Mouse (Mus musculus) embryonic fibroblast, embryonic 13.5 days (primary cell): ENCODE measurements around the gene Vac14.

Experiments used
- CTCF ChIP-seq: IDR thresholded peaks from 2 replicates; pipeline ENCODE4 v1.5.1; 2011; ENCODE audit warnings: mild to moderate bottlenecking, control low read depth, low read length, moderate library complexity, borderline replicate concordance; ENCODE audit not compliant: insufficient read depth
- POLR2A ChIP-seq: IDR thresholded peaks from 2 replicates; pipeline ENCODE4 v1.6.1; 2011; ENCODE audit warnings: low read depth, mild to moderate bottlenecking, control low read depth, low read length, moderate library complexity

DNA sequence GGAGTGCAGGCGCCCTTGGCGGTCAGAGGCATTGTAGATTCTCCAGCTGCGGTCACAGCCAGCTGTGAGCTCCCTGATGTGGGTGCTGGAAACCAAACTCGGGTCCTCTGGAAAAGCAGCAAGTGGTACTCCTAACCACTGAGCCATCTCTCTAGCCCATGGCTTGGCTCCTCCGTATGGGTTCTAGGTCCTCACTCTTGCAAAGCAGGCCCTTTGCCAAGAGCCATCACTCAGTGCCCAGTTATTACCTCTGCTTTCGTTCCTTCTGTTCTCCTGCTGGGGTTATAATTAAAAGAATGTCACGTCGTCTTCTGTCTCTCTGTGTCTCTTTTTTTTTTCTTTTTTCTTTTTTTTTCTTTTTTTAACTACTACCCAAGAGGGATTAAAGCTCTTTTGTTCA, 114.7 kb downstream of the Vac14 start:
- TF ChIP-seq POLR2A, result no peak
- no peak for TF ChIP-seq CTCF
